Mouse (Mus musculus) bone marrow macrophage, adult 2 months (primary cell): Measurements from ENCODE around the gene Stmnd1.

Experiments used
- CTCF ChIP-seq: IDR thresholded peaks from 2 replicates; pipeline ENCODE4 v1.5.1; 2012; ENCODE audit warnings: low read depth, mild to moderate bottlenecking, low read length, moderate library complexity
- POLR2A ChIP-seq: IDR thresholded peaks from 2 replicates; pipeline ENCODE4 v1.6.1; 2012; ENCODE audit warnings: mild to moderate bottlenecking, low read depth, low read length, borderline replicate concordance

DNA sequence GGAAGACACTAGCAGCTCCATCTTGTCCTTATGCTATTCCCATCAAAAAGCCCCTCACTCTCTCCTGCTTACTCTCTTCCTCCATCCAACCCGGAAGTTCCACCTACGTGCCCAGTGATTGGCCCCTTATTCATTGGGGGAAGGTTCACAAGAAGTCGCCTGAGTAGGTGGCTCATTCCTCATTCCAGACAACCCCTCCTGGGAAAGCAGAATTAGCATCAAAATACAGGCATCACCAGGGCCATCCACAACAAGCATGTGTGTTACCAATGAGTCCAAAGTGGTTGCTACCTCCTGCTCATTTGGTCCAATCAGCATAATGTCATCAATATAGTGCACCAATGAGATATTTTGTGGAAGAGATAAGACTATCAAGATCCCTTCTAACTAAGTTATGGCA, 12.3 kb upstream of the Stmnd1 start:
- no peak for TF ChIP-seq CTCF
- no peak for TF ChIP-seq POLR2A
